Mouse (Mus musculus) lung, embryonic 14.5 days (tissue): ENCODE measurements around the gene Zfp579. TPM values are rescaled to one million over a fixed set of nuclear protein-coding genes. Genes with fewer than 3 reads are reported as not detected.
A peak's percentile ranks its signal among the peaks of the same experiment; 100 is the strongest.
"Not testable (repeated sequence)": the region's sequence is repeated elsewhere in the genome, so short reads cannot be mapped to it uniquely, and the experiment has no call there.

Experiments
- ATAC-seq: fragments of 200-750 bp; cut with Nextera tagmentation; 2 replicates; pipeline ENCODE4 v1.8.0; 2017; ENCODE audit warnings: mild to moderate bottlenecking, moderate TSS enrichment, moderate library complexity; ENCODE audit not compliant: insufficient read depth
- DNase-seq: peaks from one replicate; pipeline ENCODE4 v3.0.0-alpha.2; 2015
- H3K27ac ChIP-seq: fragments of 300-500 bp; sonication (generic); 2 replicates; pipeline ENCODE4 v1.5.1; 2014; ENCODE audit warnings: low read depth, mild to moderate bottlenecking, moderate library complexity
- H3K27me3 ChIP-seq: fragments of 300-500 bp; sonication (generic); 2 replicates; pipeline ENCODE4 v1.6.1; 2014; ENCODE audit warnings: low read length, control low read depth; ENCODE audit not compliant: insufficient read depth
- H3K36me3 ChIP-seq: fragments of 300-500 bp; sonication (generic); 2 replicates; pipeline ENCODE4 v1.6.1; 2014; ENCODE audit warnings: control low read depth; ENCODE audit not compliant: insufficient read depth
- H3K4me1 ChIP-seq: fragments of 300-500 bp; sonication (generic); 2 replicates; pipeline ENCODE4 v1.6.1; 2014; ENCODE audit warnings: antibody characterized with exemption, control low read depth; ENCODE audit not compliant: insufficient read depth
- H3K4me2 ChIP-seq: fragments of 300-500 bp; sonication (generic); 2 replicates; pipeline ENCODE4 v1.6.1; 2014; ENCODE audit warnings: mild to moderate bottlenecking
- H3K4me3 ChIP-seq: fragments of 300-500 bp; sonication (generic); 2 replicates; pipeline ENCODE4 v1.5.1; 2014; ENCODE audit warnings: low read depth, low read length
- H3K9ac ChIP-seq: fragments of 300-500 bp; sonication (generic); 2 replicates; pipeline ENCODE4 v1.6.1; 2014
- H3K9me3 ChIP-seq: fragments of 300-500 bp; sonication (generic); 2 replicates; pipeline ENCODE4 v1.6.1; 2016; ENCODE audit warnings: low read depth, low read length, control low read depth
- CTCF ChIP-seq: IDR thresholded peaks from 2 replicates; pipeline ENCODE4 v1.5.1; 2016; ENCODE audit warnings: antibody characterized with exemption, low read depth
- WGBS: fragments of 180-500 bp; shearing (Covaris S2); extraction: QIAGEN DNeasy Blood & Tissue Kit; methylation state at CpG from one replicate; pipeline ENCODE4 v1.1.7; 2014; 5-methylcytosine and 5-hydroxymethylcytosine counted together
- polyA plus RNA-seq: library from polyadenylated mRNA; unstranded; fragments of >200 nt; fragmentation: Nextera tagmentation; extraction: Ambion mirVana; gene quantifications from 2 replicates; pipeline ENCODE4 v1.2.1, GENCODE M21; 2014

Zfp579 gene
- polyA plus RNA-seq, 1 experiment from 2014 or later, result 35.1 TPM

DNA sequence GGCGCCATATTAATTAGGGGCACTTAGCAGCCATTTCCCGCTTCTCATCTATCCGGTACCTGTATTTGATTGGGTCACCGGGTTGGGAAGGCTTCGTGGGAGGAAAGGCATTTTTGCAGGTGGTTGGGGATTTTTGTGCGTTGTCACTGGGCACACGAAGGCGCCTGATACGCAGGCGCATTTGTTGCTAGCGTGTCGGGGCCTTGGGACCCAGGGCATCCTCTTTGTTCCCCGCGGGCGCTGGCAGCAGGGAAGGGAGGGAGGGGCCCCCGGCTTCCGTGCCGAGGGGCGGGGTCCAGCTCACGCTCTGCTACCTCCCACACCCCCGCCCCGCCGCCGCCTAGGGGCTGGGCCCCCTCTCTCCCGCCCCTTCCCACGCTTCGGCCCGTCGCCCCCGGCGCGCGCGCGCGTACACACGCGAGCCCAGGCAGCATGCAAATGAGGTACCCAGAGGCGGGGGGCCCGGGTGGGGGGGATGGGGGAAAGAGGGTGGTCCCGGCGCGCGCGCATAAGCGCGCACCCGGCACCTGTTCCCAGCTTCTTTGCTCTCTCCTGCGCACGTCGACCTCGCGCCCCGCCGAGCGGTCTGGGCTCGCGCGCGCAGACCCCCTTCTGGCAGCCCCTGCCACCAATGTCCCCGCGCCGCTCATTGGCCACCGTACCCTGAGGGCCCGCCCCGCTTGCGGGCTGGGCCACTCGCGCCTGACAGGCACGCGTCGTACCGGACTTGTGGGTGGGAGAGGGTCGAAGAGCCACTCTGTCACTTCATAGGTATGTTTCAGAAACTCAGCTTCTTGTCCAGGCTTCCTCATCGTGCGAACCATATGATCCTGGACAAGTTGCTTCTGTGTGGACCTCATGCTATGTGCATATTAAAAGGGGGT is 19.4 kb upstream of the Zfp579 start, which contains the start of gene Gm44973:
TSS of gene Gm44973 (plus strand) at position 379 of the 884 bp plus-strand sequence.
- peak; percentile 77 for ATAC-seq
- no peak for TF ChIP-seq CTCF
- WGBS, result 1% methylated on average over 67 of the region's 76 CpGs

DNA sequence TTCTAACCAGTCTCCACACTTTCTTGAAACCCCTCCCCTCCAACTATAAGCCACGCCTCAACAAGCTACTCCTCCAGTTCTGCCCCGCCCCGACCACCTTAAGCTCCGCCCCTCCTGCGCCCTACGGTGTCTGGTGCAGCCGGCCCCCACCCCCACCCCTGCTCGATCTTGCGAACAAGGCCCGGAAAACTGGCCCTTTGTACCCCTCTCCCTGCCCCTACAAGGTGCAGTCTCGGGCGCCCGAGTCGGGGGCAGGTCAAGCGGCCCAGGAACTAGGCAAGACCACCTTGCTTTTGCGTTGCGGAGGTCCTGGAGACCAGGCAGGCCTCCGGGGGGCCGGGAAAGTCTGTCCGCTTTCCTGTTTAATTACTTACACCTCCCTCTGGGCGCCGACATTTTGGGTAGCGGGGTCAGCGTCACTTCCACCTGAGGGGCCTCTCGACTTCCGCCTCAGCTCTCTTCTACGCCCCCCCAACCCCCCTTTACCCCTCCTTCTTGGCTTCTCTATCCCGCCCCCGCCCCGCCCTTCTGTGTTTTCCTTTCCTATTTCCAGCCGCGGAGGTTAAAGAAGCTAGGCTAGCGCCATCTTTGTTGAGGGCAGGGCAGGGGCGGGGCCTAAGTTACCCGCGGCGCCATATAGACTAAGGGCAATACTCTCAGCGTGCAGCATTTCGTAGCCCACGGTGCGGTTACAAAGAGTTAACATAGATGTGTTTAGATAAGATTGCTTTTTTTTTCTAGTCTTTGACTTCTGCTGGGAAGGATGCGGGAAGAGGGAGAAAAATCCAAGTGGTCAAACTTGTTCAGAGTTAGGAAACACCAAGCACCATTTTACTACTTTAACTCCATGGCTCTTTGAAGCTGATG is 18.5 kb upstream of the Zfp579 start, which contains the start of the genes Zfp524 and Fiz1:
TSS of gene Zfp524 (plus strand) at position 165 of the 867 bp plus-strand sequence.
TSS of gene Fiz1 (minus strand) at position 447 of the 867 bp plus-strand sequence.
- ATAC-seq (peak; percentile 79), DNase-seq (peak; percentile 97)
- no peaks in the 10 kb centered on the region for H3K9me3 ChIP-seq
- WGBS, result under 1% methylated on average over 42 of the region's 42 CpGs
- H3K9ac ChIP-seq, result peak within 1 kb of the TSS; percentile 76
- no peaks in the 10 kb centered on the region for H3K4me1 ChIP-seq
- H3K27ac ChIP-seq, result peak within 1 kb of the TSS; percentile 97
- H3K4me2 ChIP-seq, result peak within 1 kb of the TSS; percentile 66
- H3K27me3 ChIP-seq, result no peaks in the 10 kb centered on the region
- H3K36me3 ChIP-seq, result peaks cover 34% of the 10 kb centered on the region
- H3K4me3 ChIP-seq, result peak within 1 kb of the TSS; percentile 62
- TF ChIP-seq CTCF, result no peak

More for the DNA sequence above, 19.4 kb upstream of the Zfp579 start, which contains the start of gene Gm44973:
- Histone ChIP-seq H3K36me3 (peaks cover 26% of the 10 kb centered on the region), H3K27me3 (no peaks in the 10 kb centered on the region), H3K9me3 (no peaks in the 10 kb centered on the region), H3K4me1 (no peaks in the 10 kb centered on the region), H3K9ac (peak within 1 kb of the TSS; percentile 76), H3K4me2 (peak within 1 kb of the TSS; percentile 66), H3K4me3 (peak within 1 kb of the TSS; percentile 62), H3K27ac (peak within 1 kb of the TSS; percentile 97)
- peak; percentile 95 for DNase-seq

DNA sequence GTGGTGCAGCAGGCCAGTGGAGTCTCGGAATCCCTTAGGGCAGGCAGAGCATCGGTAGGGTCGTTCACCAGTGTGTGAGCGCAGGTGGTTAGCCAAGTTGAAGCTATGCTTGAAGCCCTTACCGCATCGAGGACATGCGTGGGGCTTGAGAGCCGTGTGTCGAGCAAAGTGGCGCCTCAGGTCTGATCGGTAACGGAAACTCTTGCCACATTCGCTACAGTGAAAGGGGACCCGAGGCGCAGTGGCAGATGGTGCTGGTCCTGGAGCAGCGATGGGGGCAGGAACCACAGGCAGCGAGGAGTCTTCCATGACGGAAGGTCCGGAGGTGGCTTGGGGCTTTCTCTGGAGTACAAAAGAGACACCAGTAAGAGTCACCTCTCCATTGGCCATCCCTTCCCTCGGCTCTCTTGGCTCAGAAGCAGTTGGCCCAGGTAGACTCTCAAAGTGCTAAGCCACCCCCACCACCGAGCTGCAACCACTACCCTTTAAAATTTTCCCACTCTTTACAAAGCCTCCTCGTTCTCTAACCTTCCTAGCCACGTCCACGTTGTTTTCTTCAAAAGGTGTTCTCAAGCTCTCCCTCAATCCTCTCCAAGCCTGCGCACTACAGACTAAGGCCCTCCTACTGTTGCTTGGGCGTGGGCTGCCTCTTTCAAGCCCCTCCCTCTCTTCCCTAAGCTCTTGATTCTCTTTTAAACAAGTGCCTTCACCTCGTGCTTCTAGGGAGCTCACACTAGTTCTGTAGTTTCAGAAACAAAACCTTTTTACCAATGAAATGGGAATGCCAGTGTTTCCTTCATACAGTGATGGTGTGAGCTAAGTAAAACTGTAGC is 16.9 kb upstream of the Zfp579 start:
- H3K4me1 ChIP-seq, result no peaks in the 10 kb centered on the region
- no peaks in the 10 kb centered on the region for H3K9me3 ChIP-seq
- peak overlapping the region; percentile 62; the same call in 1 of the 2 replicates for H3K4me3 ChIP-seq
- H3K27me3 ChIP-seq, result no peaks in the 10 kb centered on the region
- peaks cover 50% of the 10 kb centered on the region for H3K36me3 ChIP-seq
- WGBS, result 86% methylated on average over 27 of the region's 27 CpGs
- TF ChIP-seq CTCF, result no peak
- H3K27ac ChIP-seq, result no peak overlapping the region
- H3K4me2 ChIP-seq, result peak overlapping the region; percentile 66
- DNase-seq (no peak), ATAC-seq (no peak)
- 0 out of 2 replicates have a peak overlapping the region, but pooled peaks have one; percentile 4 for H3K9ac ChIP-seq

DNA sequence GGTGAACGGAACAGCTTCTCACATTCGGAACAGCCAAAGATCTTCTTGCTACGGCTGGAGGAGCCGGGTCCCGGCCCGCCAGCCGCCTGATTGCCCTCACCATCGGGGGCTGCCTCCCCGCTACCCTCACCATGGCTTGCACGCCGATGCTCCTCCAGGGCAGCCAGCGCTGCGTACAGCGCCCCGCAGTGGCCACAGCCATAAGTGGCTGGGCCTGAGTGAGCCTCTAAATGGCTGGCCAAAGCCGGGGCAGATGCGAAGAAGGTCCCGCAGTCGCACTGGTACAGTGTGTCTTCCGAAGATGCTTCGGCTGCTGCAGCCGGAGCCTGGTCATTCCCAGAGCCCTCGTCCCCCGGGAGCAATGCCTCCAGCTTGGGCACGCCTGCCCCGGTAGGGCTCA is 12.3 kb upstream of the Zfp579 start:
- no peaks in the 10 kb centered on the region for H3K27me3 ChIP-seq
- H3K4me1 ChIP-seq, result no peaks in the 10 kb centered on the region
- H3K9me3 ChIP-seq, result no peaks in the 10 kb centered on the region
- H3K4me3 ChIP-seq, result no peak overlapping the region
- peaks cover 68% of the 10 kb centered on the region for H3K36me3 ChIP-seq
- ATAC-seq (no peak), DNase-seq (no peak)
- H3K4me2 ChIP-seq, result no peak overlapping the region
- TF ChIP-seq CTCF, result no peak; the same call in 1 of the 2 replicates
- H3K27ac ChIP-seq, result no peak overlapping the region
- H3K9ac ChIP-seq, result no peak overlapping the region
- WGBS, result 94% methylated on average over 26 of the region's 26 CpGs

DNA sequence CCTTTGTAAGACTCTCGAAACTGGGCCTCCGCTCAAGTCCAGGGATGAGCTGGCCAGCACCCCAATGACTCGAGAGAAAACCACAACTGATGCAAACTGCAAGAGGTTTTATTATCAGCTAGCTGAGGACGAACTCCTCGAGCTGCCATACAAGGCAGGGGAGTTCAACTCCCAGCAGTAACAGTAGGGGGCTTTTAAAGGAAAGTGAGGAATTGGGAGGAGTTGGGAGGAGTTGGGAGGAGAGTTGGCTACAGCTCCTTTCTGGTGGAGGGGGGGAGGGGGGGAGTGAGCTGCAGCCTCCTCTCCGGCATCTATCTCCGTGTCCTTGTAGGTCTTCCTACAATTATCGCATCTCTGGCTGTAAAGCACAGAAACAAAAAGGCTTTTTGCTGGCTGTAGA is 6.9 kb upstream of the Zfp579 start:
- H3K27me3 ChIP-seq, H3K9ac ChIP-seq, H3K4me2 ChIP-seq, H3K9me3 ChIP-seq, ATAC-seq, H3K27ac ChIP-seq, H3K4me1 ChIP-seq, DNase-seq, H3K4me3 ChIP-seq: not testable (repeated sequence)
- peaks cover 18% of the 10 kb centered on the region for H3K36me3 ChIP-seq
- WGBS, result 66% methylated on average over 8 of the region's 8 CpGs

DNA sequence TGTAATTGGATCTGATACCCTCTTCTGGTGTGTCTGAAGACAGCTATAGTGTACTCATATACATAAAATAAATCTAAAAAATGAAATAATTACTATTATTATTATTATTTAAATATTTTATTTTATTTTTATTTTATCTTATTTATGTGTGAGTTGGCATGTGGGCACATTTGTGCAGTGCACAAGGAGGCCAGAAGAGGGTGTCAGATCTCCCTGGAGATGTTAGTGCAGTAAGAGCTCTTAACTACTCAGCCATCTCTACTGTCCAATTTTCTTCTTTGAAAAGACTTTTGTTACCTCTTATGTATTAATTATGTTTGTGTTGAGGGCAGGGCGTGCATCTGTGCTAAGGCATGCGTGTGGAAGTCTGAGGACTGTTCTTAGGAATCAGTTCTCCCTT is 3.9 kb upstream of the Zfp579 start:
- Histone ChIP-seq H3K9me3 (no peaks in the 10 kb centered on the region), H3K4me1 (0 out of 2 replicates have a peak, but pooled peaks cover 6% of the 10 kb centered on the region), H3K27me3 (no peaks in the 10 kb centered on the region), H3K27ac (no peak overlapping the region), H3K9ac (no peak overlapping the region), H3K4me3 (no peak overlapping the region), H3K4me2 (no peak overlapping the region), H3K36me3 (no peaks in the 10 kb centered on the region)
- DNase-seq (no peak), ATAC-seq (no peak)
- 0 out of 2 replicates have a peak, but pooled peaks have one; percentile 10 for TF ChIP-seq CTCF
- WGBS, result 69% methylated on average over 2 of the region's 2 CpGs
